Mouse (Mus musculus) T-helper 2 cell (primary cell): ENCODE measurements around the gene Ifna11.

Source experiments
- in situ Hi-C: fragments of 300-600 bp; cut with MboI, MseI; formaldehyde crosslinking; loops from one replicate; pipeline ENCODE4 v1.15.1; 2025; ENCODE audit warnings: high pct_unique_total_duplicates

Gene Ifna11

GRCm38 (mm10) chr4:88838828-88839227, 19.1 kb downstream of the Ifna11 start:
- in situ Hi-C loops = no loop called here

- in situ Hi-C loops = no loop called here
These were observed 20.3 kb downstream of the Ifna11 start for GRCm38 (mm10) chr4:88840058-88840457.

DNA sequence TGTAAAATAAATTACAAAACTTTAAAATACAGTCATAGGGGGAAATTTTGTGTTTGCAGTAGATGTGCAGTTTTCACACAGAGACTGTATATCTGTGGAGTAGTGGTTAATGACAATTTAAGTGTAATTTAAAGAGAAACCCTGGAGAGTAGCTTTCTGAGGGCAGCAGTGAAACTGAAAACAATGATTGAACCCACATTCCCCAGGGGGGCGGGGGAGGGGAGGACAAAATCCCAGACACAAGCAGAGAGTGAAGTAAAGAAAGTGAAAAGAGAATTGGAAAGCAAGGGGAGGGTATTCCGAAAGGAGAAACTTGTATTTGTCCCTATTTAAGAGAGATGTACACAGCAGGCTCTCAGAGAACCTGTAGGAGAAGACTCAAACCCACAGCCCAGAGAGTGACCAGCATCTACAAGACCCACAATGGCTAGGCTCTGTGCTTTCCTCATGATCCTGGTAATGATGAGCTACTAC, 21.7 kb downstream of the Ifna11 start, which contains the start of gene Ifna4:
Ifna4 (plus strand) TSS at position 424 of the 474 bp plus-strand sequence.
- in situ Hi-C loops = no loop called here

DNA sequence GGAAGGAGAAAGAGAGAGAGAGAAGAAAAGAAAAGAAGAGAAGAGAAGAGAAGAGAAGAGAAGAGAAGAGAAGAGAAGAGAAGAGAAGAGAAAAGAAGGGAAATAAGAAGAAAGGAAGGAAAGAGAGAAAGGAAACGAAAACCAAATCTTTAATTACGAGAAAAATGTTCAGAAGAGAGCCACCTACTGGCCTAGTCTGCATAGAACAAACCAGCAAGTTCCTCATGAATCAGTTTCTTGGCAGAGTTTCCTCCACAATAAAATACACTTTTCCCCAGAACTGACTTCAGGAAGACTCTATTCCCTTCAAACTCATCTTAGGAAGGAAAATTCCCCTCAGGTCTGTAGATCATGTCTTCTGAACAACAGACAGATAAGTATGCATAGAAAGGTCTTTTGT, 25.6 kb downstream of the Ifna11 start:
- in situ Hi-C loops = no loop called here

GRCm38 (mm10) chr4:88849698-88850097, 29.9 kb downstream of the Ifna11 start, which contains the start of gene Ifna1:
TSS of gene Ifna1 (plus strand) at chr4:88850087.
- in situ Hi-C loops = loop anchor here (25.0 kb wide), 1 partner anchor 438 kb away; the partner anchor contains the start of gene Cdkn2a

DNA sequence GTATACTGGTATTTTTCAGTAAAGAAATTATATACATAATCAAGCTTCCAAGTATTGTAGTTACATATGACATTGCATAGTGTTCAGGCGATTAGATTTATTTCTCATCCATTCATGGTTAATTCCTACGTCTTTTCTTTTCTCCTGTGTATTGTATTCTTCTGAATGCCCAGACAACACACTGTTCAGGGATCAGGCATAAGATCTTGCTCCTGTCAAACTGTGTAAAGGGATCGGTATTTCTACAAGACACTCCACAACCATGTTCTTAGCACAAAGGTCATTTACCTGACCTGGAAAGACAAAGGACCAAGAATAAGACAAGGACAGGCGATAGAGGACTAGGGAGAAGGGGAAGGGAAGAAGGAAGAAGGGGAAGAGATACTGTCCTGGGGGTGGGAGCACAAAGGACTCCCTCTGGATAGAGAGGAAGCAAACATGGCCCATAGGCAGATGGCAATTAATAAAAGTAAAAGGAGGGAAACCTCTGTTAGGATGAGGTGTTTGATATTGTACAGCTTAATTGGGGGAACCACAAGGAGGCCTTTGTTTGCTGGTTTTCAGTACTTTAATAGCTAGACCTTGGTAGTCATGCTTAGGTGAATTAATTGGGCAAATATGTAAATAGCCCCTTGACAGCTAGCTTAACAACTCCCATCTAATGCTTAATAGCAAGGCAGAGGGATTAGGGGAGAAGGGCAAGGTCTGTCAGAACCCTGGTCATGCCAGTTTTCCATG, 31.4 kb downstream of the Ifna11 start:
- in situ Hi-C loops = loop anchor here (25.0 kb wide), 1 partner anchor 436 kb away; the partner anchor contains the start of gene Cdkn2a

DNA sequence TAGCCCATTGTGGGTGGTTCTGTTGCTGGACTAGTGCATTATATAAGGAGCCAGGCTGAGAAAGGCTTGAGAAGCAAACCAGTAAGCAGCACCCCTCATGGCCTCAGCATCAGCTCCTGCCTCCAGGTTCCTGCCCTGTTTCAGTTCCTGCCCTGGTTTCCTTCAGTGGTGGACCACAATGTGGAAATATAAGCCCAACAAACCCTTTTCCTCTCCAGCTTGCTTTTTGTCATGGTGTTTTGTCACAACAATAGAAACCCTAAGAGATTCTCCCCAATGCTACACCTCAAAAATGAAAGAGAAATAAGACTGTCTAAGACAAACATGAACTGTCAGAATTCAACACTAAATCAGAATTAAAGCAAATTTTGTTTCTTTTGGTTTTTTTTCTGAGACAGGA, 39.5 kb downstream of the Ifna11 start:
- in situ Hi-C loops = loop anchor here (25.0 kb wide), 1 partner anchor 428 kb away; the partner anchor contains the start of gene Cdkn2a

DNA sequence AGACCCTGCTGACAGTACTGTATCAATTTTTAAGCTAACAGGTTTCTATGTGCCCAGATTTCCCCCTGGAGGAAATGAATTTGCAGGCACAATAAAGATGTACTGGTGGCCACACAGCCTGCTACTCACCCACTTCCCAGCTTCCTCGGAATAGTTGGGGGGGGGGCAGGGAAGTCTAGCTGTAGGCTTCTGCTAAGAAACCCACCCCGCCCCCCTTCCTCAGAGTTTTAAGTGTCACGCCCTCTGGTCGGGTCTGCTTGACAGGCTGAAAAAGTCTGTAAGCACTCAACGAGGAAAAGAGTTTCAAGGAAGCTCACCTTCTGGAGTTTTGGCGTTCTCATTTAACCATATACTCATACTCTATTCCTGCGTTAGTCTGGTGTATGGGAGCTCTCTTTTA, 43.5 kb downstream of the Ifna11 start:
- in situ Hi-C loops = loop anchor here (10.0 to 25.0 kb wide), 2 partner anchors 59 to 424 kb away; partner anchors contain the start of genes Cdkn2a, Gm13287 and Gm13288

DNA sequence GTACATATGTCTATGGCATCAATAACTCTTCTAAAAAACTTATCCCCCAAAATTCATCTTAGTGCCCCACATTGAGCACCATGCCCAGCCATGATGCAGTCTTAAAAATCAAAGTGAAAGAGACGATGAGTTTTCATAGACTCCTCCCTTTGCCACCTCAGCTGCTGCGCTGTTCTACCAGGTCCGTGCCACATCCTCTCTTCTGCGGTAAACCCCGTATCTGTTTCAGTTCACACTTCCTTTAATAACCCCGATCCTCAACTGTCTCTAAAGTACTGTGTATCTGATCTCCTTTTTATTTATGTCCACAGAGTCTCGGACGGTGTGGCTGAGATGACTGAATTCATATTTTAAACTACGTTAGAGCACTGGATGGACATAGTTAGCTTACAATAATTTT, 44.8 kb downstream of the Ifna11 start:
- in situ Hi-C loops = loop anchor here (10.0 to 25.0 kb wide), 2 partner anchors 60 to 423 kb away; partner anchors contain the start of genes Cdkn2a, Gm13287 and Gm13288

DNA sequence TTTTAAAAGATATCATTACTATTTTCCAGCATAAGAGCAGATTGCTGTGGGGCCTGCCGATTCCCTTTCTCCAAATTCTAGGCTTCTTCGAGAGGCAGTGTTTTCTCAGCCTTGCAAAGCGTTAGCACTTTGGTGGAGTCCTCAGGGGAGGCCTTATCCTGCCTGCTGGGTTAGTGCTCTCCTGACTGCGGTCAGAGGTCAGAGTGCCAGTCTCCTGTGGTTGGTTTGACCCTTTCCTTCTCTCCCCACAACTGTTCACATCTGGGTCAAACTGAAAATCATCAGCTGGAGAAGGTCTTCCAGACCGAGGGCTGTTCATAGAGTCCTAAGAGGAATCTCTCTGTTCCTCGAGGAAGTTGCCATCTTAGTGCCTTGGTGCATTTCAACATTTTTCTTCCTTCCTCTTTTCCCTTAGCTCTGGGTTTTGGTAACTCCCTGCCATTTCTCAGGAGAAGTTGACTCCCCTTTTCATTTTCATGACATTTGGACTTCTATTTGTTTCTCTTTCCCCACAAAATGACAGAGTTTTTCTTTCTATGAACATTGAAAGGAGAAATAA, 45.3 kb downstream of the Ifna11 start:
- in situ Hi-C loops = loop anchor here (10.0 to 25.0 kb wide), 2 partner anchors 60 to 422 kb away; partner anchors contain the start of genes Cdkn2a, Gm13287 and Gm13288

- in situ Hi-C loops = loop anchor here (10.0 to 25.0 kb wide), 2 partner anchors 63 to 420 kb away; partner anchors contain the start of genes Cdkn2a, Gm13287 and Gm13288
These were observed 47.7 kb downstream of the Ifna11 start for GRCm38 (mm10) chr4:88867366-88867925.

DNA sequence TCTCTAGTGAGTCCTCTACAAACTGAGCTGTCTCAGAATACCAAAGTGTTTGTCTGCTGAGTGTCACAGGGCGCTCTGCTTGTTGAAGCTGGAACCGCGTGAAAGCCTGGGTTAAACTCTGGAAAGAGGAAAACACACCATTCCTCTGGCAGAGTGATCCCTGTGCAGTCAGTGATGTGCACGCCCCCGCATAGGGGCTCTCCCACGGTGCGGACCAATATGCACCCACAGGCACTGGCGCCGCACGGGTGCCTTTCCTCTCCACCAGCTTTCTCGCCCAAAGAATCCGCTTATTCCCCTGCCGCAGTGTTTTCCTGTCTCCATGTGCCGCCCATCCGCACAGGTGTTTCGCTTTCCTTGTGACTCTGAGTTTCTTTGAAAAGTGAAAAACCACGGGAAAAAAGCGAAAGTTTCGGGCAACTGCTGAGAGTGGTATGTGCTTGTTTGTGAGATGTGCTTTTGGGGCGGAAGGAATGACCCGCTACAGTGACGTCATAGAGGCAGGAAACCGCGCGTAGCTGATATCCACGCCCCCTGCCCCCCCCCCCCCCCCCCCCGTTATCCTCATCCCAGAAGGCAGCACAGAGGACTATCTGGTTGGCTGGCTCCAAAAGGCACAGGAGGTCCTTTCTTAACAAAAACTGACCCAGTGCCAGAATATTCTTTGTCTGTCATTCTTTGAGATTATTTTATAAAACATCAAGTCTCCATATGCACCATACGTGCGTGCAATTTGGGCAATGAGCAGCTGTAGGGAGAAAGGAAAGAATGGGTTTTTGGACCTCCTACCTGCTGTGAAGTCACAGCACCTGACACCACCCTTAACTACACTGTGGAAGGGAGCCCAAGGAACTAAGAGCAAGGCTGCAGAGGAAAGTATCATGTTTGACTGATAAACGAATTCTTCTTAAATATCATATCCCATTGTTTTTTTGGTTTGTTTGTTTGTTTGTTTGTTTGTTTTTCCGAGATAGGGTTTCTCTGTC, 48.5 kb downstream of the Ifna11 start:
- in situ Hi-C loops = loop anchor here (10.0 to 25.0 kb wide), 2 partner anchors 63 to 419 kb away; partner anchors contain the start of genes Cdkn2a, Gm13287 and Gm13288
